Mouse (Mus musculus): ENCODE results near the gene Smc1b.

The Smc1b gene

DNA sequence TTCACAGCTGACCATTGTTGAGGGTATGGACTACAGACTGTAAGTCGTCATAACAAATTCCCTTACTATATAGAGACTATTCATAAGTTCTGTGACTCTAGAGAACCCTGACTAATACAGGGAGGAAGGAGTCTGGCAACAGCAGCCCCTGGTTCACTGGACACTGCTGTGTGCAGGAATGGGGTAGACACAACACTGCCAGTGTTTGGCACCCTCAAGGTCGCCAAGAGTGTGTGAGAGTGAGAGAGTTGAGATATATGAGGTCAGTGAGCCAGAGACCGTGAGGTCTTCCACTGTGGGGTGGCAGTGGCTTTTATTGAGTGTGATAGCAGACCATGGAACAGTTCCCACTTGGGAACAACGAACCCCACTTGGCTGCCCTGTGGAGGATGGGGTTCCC, 105.6 kb downstream of the Smc1b start:
- no peak for DNase-seq (ENCODE audit: low read depth)

DNA sequence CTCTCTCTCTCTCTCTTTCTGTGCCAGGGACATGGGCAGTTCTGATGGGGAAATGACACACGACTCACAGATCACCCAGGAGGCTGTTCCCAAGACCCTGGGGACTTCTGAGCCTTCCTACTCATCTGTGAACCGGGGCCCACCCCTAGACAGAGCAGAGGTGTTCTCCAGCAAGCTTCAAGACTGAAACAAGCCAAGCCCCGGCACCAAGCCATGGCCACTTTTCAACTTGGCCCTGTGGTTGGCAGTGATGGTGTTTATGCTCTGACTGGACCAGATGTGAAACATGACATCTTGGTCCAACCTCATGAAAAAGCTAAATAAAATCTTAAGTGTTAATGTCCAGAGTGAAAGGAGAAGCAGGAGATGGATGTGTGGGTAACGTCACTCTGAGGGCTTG, 109.6 kb downstream of the Smc1b start:
- no peak for DNase-seq (ENCODE audit: low read depth)

DNA sequence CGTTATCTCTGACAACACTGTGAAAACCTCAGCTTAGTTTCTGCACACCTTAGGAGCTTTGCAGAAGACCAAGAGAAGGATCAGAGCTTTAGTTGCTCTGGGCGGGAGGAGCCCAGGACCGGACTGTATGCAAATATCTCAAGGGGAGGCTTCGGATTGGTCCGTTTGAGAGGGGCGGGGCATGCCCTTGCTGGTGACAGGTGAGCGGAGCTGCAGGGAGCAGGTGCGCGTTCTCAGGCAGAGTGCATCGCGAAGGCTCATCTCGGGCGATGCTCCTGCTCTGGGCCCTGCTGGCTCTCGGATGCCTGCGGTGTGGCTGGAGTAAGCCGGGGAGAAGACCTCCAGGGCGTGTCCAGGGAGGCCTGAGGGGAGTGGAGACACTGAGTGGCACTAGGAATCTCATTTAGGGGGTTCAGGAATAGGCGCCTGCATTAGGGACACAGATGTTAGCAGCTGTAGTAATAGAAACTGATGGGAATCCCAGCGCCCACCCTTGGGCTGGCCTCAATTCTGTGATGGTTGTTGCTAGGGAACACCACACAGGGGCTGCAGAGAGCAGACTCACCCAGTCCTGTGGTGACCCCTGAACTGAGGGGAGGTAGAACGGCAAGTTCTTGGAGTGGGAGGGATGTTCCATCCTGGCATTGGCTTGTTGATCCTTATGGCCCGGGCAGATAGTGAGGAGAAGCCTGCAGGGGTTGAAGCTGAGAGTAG, 114.7 kb downstream of the Smc1b start, which contains the start of gene Upk3a:
Upk3a (plus strand) TSS at position 191 of the 714 bp plus-strand sequence.
- DNase-seq (ENCODE audit: low read depth) = no peak

DNA sequence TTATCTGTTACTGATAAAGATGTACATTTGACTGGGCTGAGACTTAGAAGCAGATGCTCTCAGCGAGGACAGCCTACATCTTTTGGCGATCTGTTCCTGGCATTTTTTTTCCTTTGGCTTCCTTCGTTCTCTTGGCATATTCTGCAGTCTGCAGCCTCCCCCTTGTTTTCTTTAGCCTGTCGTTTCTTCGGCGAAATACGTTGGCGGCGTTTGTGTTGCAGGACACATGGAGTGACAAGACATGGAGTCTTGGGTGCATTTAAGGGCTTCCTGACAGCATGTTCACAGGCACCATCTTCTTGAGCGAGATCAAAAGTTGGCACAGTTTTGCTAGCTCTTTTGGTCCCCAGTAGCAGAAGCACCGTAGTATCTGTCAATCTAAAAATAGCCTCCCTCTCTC, 116.0 kb downstream of the Smc1b start:
- DNase-seq (ENCODE audit: low read depth) = no peak
